Mouse (Mus musculus) CH12.LX (cell line): ENCODE data around the gene Gpd1l.

Experiments
- CTCF ChIP-seq, 2 experiments: IDR thresholded peaks in 1 of 2; conservative IDR thresholded peaks in 1 of 2; 2 replicates each; pipeline ENCODE4 v1.5.1; 2011 to 2012; ENCODE audit warnings: low read depth in 2 of 2, low read length in 2 of 2, improper control_type of control experiment in 1 of 2, inconsistent platforms in 1 of 2, mild to moderate bottlenecking in 1 of 2, moderate library complexity in 1 of 2
- ELF1 ChIP-seq: IDR thresholded peaks from 2 replicates; pipeline ENCODE4 v1.6.1; 2014; ENCODE audit warnings: low read depth, mild to moderate bottlenecking, inconsistent platforms, low read length, improper control_type of control experiment
- EP300 ChIP-seq: IDR thresholded peaks from 2 replicates; pipeline ENCODE4 v1.6.1; 2011; ENCODE audit warnings: low read length, improper control_type of control experiment
- POLR2A ChIP-seq: IDR thresholded peaks from 2 replicates; pipeline ENCODE4 v1.6.1; 2011; ENCODE audit warnings: low read depth, mild to moderate bottlenecking, improper control_type of control experiment, low read length
- ZNF384 ChIP-seq: IDR thresholded peaks from 2 replicates; pipeline ENCODE4 v1.6.1; 2012; ENCODE audit warnings: low read depth, low read length, improper control_type of control experiment, inconsistent platforms

DNA sequence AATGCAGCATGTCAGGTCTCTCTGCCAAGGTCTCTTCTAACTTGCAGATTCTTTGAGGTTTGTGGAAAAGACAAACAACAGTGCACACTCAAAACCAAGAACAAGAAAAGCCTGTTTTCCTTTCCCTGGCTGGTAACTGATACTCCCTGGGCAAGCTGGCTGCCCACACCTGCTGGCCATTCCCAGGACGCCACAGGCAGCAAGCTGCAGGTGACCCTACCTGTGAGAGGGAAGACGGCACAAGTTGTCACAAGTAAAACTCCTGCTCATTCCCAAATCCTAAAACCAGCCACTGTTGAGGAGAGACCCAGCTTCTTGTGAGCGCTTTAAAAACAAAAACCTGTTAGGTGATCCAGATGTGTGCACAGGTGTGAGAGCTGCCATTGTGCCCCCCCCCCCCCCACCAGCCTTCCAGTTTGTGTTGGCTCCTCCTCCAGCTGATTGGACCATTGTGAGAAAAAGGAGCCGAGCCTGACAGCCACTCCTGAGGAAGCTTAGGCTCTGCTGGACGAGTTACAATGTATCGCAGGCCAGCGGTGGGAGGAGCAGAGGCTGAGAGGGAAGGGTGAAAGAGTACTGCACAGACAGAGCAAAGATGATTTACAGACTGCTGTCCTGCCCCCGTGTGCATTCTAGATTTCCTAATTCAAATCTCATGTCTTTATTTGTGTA is 47.7 kb downstream of the Gpd1l start:
- TF ChIP-seq ZNF384 (no peak), EP300 (no peak), CTCF (conservative IDR thresholded peaks at IDR 0.05 in 1 of 2, IDR thresholded peaks at IDR 0.05 in 1 of 2; ENCODE audit: low read depth in 2 of 2, low read length in 2 of 2) (no peak), ELF1 (no peak), POLR2A (no peak)
